Comparison of ENCODE assay signal across 8 mouse cellular contexts in the genomic region with DNA sequence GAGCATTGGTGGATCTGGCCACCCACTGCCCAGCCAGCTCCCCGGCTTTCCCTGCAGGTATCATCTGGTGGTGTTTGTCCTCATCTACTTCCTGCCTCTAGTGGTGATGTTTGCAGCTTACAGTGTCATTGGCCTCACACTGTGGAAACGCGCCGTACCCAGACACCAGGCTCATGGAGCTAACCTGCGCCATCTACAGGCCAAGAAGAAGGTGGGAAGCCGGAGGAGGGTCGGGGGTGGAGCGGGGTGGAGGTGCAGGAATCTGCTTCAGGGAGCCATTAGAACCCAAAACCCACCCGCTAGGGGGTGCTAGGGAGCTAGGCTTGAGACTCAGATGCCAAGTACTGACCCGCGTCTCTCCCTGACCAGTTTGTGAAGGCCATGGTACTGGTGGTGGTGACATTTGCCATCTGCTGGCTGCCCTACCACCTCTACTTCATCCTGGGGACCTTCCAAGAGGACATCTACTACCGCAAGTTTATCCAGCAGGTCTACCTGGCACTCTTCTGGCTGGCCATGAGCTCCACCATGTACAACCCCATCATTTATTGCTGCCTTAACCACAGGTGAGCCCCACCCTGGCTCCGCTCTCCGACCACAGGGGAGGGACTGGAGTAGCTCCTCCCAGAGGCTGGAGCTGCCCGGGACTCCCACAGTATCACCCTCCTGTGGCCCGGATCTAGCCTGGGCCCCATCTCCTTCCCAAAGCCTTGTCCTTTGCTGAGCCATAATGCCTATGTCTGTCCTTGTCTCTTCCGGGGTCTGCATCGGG. TPM values are rescaled to one million over a fixed set of nuclear protein-coding genes. Genes with fewer than 3 reads are reported as not detected.
A peak's percentile ranks its signal among the peaks of the same experiment; 100 is the strongest.
DNase-seq lines count a peak whose midpoint lies in the region; ATAC-seq and TF ChIP-seq lines count a peak whose summit lies in the region.

No protein-coding gene starts in this region.

- TF ChIP-seq POLR2A in spleen, adult 2 months (IDR thresholded peaks at IDR 0.05; ENCODE audit: low read depth, low read length) = no peak

- no peak overlapping the region for H3K9ac ChIP-seq in midbrain, embryonic 11.5 days (ENCODE audit: low read length)

- H3K36me3 ChIP-seq in midbrain, embryonic 11.5 days (ENCODE audit: control insufficient read depth, insufficient read depth, low read length) = no peaks in the 10 kb centered on the region
- no peaks in the 10 kb centered on the region for H3K36me3 ChIP-seq in spleen, adult 2 months (ENCODE audit: control insufficient read depth, insufficient read depth, low read length)

- no peaks in the 10 kb centered on the region for H3K4me1 ChIP-seq in midbrain, embryonic 11.5 days (ENCODE audit: control insufficient read depth, insufficient read depth, low read length)
- no peaks in the 10 kb centered on the region for H3K4me1 ChIP-seq in spleen, adult 2 months (ENCODE audit: control insufficient read depth, insufficient read depth, insufficient read length)

- H3K4me3 ChIP-seq in midbrain, embryonic 11.5 days (ENCODE audit: low read depth, low read length) = no peak overlapping the region
- H3K4me3 ChIP-seq in spleen, adult 2 months (ENCODE audit: extremely low read depth, insufficient read depth, insufficient read length) = no peak overlapping the region

- ATAC-seq in inflammation-experienced regulatory T-cells, adult 6 months = peak; percentile 95
- ATAC-seq in midbrain, embryonic 11.5 days (ENCODE audit: low FRiP score) = peak; percentile 85

- H3K27ac ChIP-seq in midbrain, embryonic 11.5 days (ENCODE audit: low read depth, low read length) = no peak overlapping the region
- no peak overlapping the region for H3K27ac ChIP-seq in spleen, adult 2 months (ENCODE audit: insufficient read depth, low read length)

- 23% methylated on average over 18 of the region's 18 CpGs for WGBS in midbrain, embryonic 11.5 days
- WGBS in spleen, adult 2 months = 21% methylated on average over 18 of the region's 18 CpGs

- DNase-seq in layer of hippocampus, adult 11-12 months (ENCODE audit: low spot score) = peak; percentile 75
- no peak for DNase-seq in layer of hippocampus, adult 9-10 months (ENCODE audit: low spot score)
- DNase-seq in cerebellum, adult 9-10 months = peak; percentile 79
- peak; percentile 28 to 69 for DNase-seq in frontal cortex, adult 2 months (ENCODE audit: extremely low spot score in 1 of 2, low spot score in 1 of 2)
- DNase-seq in left cerebral cortex, postnatal 4 days = peak; percentile 81
- peak; percentile 98 for DNase-seq in midbrain, embryonic 11.5 days (ENCODE audit: low spot score, missing footprints)
- DNase-seq in spleen, adult 2 months (ENCODE audit: low read depth in 1 of 2, low spot score in 2 of 2) = peak; percentile 36 to 40

- H3K4me2 ChIP-seq in midbrain, embryonic 11.5 days = no peak overlapping the region

- intact Hi-C loops in left cerebral cortex, postnatal 4 days (cut with DNase I) = no loop called here

- H3K9me3 ChIP-seq in midbrain, embryonic 11.5 days (ENCODE audit: control insufficient read depth, low read length) = no peaks in the 10 kb centered on the region

- TF ChIP-seq CTCF in spleen, adult 2 months (IDR thresholded peaks at IDR 0.05; ENCODE audit: extremely low read depth, insufficient read depth, insufficient read length, insufficient replicate concordance) = peak; percentile 26; the same call in 1 of the 2 replicates

- H3K27me3 ChIP-seq in midbrain, embryonic 11.5 days (ENCODE audit: control insufficient read depth, insufficient read depth, low read length) = no peaks in the 10 kb centered on the region
- no peaks in the 10 kb centered on the region for H3K27me3 ChIP-seq in spleen, adult 2 months (ENCODE audit: control insufficient read depth, insufficient read depth, low read length)

RNA-seq across cellular contexts. Expression of a gene that starts 9.1 kb away (rescaled TPM):
- polyA plus RNA-seq in frontal cortex, adult 2 months (2012; rRNA removed) = 0.18 and 0.27 TPM in 2 replicates
- polyA plus RNA-seq in inflammation-experienced regulatory T-cells, adult 6 months (2017; shearing (Covaris generic)) = not detected
- total RNA-seq in left cerebral cortex, postnatal 4 days (2021) = not detected
- not detected in 2 replicates for polyA plus RNA-seq in midbrain, embryonic 11.5 days (2014; fragmentation: Nextera tagmentation; extraction: Ambion mirVana)
- not detected in 2 replicates for polyA plus RNA-seq in spleen, adult 2 months (2012; rRNA removed)

RNA-seq across cellular contexts. Expression of a gene that starts 30.2 kb away (rescaled TPM):
- polyA plus RNA-seq in frontal cortex, adult 2 months (2012; rRNA removed) = 29.5 and 39.0 TPM in 2 replicates
- polyA plus RNA-seq in inflammation-experienced regulatory T-cells, adult 6 months (2017; shearing (Covaris generic)) = not detected
- 1 to 10 TPM; 5.1 to 6.0 TPM for total RNA-seq in left cerebral cortex, postnatal 4 days (2021)
- 8.6 and 9.3 TPM in 2 replicates for polyA plus RNA-seq in midbrain, embryonic 11.5 days (2014; fragmentation: Nextera tagmentation; extraction: Ambion mirVana)
- polyA plus RNA-seq in spleen, adult 2 months (2012; rRNA removed) = 39.2 and 46.1 TPM in 2 replicates
